Mouse (Mus musculus) spleen, embryonic (tissue): Measurements from ENCODE around the gene F930015N05Rik.

ENCODE experiments used
- CTCF ChIA-PET: fragments of 350-600 bp; sonication (Branson Sonifier 250); formaldehyde crosslinking; loops from one replicate; lab custom pipeline; 2022; lab: Charles Lee

The F930015N05Rik gene

DNA sequence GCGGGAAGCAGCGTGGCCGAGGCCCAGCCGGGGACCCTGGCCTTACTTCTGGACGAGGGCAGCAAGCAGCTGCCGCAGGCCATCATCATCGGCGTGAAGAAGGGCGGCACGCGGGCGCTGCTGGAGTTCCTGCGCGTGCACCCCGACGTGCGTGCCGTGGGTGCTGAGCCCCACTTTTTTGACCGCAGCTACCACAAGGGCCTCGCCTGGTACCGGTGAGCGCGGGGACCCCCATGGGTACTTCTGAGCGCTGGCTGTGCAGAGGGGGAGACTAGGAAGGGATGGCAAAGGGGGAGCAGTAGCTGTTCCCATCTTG, at the start of gene F930015N05Rik:
Gene F930015N05Rik, minus strand, starts transcription at position 242 of the 316 bp plus-strand sequence.
- CTCF ChIA-PET: no interaction called here

DNA sequence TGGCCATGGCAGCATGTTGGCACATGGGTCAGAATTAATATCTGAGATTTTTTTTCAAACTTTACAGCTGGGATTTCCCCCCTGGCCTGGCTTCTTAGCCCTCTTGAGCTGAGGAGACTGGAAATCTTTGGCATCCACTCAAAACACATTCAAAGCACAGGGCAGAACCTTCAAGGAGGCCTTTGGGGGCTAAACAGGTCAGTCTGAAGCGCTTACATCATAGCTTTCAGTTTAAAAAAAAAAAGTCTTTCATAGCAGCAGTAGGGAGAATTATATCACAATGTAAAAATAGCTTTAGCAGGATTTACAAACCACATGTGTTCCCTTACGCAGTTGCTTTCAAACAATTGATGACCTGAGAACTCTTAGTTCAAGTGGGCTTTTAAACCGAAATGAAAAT, 45.0 kb upstream of the F930015N05Rik start:
- CTCF ChIA-PET: no interaction called here

DNA sequence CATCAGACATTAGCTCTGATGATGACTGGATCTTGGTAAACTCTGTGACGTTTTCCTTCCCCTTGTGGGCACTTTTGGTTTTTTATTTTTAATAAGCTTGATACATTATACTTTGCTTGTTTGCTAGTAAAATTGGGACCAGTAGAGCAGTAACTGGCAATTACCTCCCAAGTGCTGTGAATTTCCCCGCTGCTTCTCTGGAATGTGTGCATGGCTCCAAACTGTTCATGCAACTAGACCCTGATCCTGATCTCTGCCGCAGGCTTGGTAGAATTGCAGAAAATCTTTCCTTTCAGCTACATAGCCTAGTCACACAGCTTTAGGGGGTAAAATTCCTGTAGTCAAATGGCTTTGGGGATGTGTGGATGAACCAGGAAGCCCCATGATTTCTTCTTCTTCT, 37.2 kb upstream of the F930015N05Rik start:
- CTCF ChIA-PET: no interaction called here

DNA sequence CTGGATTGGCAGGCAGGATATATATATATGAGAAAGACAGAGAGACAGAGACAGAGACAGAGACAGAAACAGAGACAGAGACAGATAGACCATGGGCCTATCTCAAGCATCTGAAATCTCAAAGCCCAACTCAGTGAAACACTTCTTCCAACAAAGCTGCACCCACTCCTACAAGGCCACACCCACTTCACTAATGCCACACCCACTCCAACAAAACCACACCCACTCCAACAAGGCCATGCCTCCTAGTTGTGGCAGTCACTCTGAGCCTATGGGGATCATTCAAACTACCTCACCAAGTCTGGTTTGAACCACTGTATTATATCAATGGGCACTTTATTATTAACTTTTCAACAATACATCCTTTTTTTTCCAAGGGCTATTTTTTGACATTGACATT, 34.2 kb upstream of the F930015N05Rik start:
- CTCF ChIA-PET: no interaction called here

DNA sequence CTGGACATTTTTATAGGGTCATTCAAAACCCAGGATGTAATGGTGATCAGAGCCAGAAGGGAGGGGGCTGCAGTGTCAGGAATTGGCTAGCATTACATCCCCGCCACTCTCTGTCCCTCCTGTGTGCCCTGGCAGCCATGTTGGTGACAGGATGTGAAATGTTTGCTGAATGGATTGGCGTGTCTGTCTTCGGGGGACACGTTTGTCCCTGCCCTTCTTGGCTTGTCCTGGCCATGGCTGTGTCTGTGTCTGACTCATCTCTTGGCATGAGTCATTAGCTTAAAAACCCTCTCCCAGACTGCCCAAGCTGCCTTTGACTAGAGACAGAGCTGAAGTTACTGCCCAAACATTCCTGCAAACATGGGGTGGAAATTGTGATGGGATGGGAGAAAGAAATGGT, 32.3 kb upstream of the F930015N05Rik start:
- CTCF ChIA-PET: no interaction called here

DNA sequence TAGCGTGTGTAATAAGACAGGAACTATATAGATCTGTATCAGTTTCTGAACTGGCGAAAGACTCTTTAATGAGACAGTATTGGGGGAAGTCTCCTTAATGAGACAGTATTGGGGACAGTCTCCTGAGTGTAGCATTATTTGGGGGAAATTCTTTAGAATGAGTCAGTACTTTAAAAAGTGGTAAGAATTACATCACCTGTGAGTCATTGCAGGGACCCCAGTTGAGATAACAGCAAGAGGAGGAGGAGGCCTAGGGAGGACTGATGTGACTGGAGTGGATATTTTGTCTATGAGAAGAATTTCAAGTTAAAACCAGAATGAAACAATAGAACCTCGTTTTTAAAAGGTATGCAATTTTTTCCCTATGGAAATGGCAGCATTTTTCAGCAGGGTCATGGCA, 25.3 kb upstream of the F930015N05Rik start:
- CTCF ChIA-PET: no interaction called here

DNA sequence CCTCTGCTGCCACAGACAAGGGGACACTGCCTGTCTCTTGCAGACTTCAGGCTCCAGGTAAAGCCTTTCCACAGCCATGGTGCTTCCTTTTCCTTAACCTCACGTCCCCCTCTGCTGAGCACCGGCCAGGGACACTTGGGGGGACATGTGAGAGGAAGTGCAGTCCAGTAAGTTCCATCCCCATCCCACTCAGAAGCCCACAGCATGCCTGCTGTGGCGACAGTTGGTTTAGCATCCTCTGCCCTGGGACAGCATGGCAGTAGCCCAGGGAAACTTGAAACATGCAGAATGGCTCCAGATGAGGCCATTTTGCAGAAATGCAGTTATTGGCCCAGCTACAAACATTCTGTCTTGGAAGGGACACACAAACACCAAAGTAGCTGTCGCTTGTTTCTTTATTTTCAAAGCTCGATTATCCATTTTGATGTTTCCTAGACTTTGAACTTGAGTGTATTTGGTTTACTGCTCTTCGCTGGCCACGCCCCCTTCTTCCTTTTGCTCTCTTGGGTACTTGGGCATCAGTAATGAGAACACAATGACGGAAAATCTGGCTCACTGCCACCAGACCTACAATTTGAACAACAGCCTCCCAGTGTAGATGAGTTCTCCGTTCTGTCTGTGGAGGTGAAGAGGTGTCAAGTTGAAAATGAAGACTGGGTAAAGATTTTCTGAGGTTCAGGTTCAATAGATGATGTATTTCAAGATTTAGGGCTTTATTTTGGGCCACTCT, 12.3 kb upstream of the F930015N05Rik start:
- CTCF ChIA-PET: no interaction called here

DNA sequence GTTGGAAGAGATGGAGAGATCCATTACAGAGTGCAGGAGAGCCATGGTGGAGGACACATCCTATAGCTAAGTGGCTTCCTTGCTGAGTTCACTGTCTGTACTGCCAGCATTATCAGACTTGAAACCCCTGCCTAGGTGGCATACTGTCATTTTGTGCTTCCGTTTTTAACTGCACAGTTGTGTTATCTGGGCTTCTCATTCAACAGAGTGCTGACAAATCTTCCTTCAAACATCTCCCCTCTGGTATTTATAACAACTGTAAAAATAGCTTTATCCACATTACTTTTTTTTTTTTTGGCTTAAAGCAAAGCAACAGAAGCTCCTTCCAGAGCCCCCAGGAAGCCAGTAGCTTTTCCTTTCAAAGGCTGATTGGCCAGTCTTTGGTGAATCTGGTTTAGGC, 8.8 kb upstream of the F930015N05Rik start:
- CTCF ChIA-PET: no interaction called here

DNA sequence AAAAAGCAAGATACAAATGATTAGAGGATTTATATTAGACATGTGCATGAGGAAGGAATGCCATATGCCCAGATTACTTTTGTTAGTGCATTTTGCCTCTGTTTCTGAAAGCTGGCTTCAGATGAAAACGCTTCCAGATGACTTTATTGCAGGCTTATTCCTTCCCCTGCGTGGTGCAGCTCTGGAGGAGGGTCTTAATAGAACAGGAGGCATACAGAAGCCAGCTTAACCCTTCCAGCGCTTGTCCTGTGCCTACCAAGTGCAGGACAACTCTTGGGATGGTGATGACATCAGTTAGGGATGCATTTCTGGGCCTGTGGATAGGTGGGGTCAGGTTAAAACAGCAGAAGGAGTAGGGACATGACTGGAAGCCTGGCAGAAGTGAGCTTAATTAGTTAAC, 6.2 kb upstream of the F930015N05Rik start:
- CTCF ChIA-PET: interaction anchor here (0.7 kb wide), 1 partner anchor 38 kb away, joined by 6 read pairs; no protein-coding TSS in a partner anchor

DNA sequence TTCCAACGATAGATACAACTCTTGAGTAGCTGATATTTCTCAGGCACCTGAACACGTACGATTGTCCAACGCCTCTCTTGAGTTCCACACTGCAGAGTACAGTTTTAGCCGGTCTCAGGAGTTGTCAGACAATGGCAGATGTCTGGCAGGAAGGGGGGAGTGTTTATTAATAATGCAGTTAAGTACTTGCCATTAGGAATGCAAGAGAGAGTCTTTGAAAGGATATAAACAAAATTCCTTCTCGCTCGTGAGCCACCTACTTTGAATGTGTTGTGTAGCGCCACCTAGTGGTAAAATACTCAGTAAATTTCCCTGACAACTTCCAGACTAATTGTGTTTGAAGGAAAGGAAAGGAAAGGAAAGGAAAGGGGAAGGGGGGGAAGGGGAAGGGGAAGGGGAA, 5.7 kb upstream of the F930015N05Rik start:
- CTCF ChIA-PET: no interaction called here

DNA sequence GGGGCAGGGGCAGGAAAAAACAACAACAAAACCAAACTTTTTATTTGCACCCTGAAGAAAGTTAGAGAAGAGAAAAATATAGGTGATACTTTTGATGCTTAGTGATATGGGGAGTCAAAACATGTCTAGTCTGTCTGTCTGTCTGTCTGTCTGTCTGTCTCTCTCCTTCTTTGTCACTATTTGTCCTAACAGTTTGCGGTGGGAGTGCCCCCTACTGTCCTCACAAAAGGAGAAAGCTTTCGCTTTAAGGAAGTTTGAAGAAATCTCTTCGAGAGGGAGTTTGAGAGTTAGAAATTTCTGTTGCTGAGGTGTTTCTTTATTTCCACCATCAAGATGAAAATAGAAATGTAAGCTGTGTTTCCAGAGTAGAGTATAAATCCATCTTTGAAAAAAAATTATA, 2.5 kb upstream of the F930015N05Rik start:
- CTCF ChIA-PET: no interaction called here

DNA sequence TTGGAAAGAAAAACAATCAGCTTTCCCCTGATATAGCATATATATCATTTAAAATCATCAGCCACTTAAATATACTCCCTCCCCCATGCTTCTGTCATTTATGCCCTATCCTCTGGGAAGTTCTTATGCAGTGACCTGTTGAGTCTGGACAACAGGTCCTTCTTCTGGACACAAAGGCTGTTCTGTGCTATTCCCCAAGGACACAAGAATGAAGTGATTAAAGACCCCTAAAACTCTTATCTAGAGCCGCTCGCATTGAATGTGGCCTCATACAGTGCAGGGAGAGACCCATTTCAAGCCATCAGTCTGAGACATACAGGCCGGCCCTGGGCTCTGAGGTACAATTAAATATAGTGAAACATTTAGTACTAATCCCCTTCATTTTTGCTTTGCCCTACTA, 1.3 kb upstream of the F930015N05Rik start:
- CTCF ChIA-PET: interaction anchor here (0.6 kb wide), 1 partner anchor 280 kb away, joined by 3 read pairs; no protein-coding TSS in a partner anchor

DNA sequence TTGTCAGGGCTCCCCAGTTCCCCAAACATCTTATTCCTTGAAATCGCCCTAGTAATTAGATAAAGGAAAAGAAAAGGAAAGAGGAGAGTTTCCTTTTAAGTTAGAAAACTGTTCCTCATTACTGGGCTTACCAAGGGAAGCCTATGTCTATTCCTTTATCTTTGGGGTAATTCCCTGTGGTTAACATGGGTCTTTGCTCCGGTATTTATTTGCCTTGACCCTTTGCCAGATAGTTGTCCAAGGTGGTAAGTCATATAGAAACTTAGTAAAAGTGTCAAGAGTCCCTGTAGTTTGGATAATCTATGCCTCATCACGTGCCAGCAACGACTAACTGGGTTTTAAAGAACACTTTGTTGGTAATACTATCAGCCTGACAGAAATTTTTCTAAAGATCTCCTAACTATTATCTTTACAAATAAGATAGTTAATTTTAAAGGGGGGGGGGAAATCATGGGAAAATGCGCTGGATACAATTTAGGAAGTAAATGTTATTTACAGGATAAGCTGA, 392 bp upstream of the F930015N05Rik start:
- CTCF ChIA-PET: interaction anchor here (0.5 to 0.6 kb wide), 2 partner anchors 281 to 905 kb away, joined by 3 read pairs; no protein-coding TSS in a partner anchor

DNA sequence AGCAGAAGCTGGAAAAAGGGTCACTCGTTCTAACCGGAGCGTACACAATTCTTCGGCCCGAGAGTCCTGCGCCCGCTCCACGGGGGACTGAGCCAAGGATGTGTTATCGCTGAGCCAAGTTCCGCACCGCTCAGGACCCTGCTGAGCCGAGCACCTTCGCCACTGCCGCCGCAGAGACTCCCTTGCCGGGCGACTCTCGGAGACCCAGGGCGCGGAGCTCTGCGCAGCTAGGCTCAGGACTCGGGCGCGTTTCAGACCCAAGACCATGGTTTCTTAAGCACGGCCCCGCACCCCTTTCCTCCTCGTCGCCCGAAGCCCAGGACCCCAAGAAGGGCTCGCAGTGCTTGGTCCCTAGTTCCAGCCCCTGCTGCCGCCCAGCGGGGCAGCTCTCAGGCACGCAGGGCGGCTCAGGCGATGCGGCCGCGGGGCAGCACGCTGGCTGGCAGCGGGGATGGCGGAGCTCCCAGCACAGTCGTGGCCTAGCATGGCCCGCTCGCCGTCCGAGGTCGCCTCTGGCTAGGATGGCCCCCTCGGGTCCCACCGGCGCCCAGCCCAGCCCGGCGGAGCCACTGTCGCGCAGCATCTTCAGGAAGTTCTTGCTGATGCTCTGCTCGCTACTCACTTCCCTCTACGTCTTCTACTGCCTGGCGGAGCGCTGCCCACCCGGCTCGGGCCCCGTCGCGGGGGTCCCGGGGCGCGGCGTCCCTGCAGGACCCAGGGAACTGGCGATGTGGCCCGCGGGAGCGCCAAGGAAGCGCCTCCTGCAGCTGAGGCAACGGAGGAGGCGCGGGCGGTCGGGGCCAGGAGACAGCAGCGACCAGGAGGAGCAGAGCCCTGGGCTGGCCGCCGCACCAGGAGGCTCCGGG, 674 bp downstream of the F930015N05Rik start:
- CTCF ChIA-PET: no interaction called here

DNA sequence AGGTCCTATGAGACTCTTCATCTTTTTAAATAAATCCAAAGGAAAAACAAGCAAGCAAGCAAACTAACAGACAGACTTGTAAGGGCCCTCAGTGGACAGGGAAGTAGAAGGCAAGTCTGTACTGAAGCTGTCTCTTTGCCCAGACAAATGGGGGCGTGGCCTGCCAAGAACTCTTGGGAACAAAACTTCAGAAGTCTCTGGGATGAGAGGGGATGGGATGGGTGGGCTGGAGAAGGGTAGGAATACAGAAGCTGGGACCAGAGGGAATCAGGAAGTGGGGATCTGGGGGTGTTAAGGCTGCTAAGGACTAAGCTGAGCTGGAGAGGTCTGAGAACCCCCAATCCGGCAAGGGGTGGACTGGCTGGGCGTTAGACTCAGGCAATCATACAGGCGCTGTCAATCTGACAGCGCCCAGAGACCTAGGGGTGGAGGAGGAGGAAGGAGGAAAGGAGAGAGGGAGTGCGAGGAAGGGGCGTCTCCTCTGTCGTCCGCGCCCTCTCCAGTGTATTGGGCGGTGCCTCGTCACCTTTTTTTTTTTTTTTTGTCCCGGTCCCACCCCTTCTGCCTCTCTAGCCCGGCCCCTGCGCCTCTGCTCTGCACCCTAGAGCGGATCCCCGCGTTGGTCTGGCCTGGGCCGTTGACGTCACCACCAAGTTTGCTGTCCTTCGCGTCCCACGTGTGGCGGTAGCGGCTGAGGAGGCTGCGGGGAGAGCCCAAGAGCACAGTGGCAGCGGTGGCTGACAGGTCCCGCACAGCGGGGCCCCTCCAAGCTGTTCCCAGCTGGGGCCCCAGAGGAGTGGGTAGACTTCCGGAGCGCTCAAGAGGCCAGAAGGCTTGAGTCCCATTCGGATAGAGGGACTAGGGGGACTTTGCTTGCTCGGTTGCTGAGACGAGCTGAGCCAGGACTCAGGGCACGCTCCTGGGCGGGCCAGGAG, 1.6 kb downstream of the F930015N05Rik start, which contains the start of gene Hs3st3a1:
Gene Hs3st3a1, plus strand, starts transcription at position 722 of the 935 bp plus-strand sequence.
- CTCF ChIA-PET: no interaction called here

DNA sequence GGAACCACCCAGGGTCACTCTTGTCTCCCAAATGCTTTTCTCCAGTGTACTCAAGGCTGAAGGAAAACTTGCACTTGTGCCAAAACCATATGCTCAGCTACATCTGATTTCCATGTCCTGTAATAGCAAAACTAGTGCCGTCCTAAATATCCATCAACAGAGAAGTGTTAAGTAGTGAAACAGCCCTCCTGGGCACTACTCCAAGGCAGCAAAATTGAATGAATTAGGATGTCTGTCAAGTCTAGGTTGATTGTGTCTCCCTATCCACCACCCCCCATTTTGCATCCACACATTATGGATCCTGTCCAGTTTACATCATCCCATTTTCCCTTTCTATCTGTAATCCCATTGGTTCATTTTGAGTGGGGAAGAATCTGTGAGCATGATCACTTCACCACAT, 17.5 kb downstream of the F930015N05Rik start:
- CTCF ChIA-PET: no interaction called here

DNA sequence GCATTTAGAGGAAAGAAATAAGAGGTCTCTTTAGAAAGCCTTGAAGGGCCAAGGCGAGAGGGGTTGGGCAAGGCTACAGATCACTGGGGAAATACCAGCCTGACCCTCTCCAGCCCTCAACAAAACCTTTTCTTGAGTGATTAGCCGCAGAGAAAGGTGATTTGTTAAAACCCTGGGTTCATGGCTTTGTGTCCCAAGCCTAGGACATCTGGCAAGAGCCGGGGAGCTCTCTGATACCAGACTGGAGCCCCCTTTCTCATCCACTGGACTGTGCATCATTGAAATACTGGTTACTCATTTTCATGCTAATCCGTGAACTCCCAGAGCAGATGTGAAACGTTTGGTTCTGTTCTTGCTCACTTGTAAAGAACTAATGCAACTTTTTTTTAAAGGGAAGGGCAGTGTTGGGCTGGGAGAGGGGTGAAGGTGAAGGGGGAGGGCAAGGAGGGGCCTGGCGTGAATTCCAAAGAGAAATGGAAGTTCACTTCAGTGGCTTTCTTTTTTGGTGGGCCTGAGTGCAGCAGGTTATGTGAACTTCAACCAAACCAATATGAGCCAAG, 35.8 kb downstream of the F930015N05Rik start:
- CTCF ChIA-PET: no interaction called here

DNA sequence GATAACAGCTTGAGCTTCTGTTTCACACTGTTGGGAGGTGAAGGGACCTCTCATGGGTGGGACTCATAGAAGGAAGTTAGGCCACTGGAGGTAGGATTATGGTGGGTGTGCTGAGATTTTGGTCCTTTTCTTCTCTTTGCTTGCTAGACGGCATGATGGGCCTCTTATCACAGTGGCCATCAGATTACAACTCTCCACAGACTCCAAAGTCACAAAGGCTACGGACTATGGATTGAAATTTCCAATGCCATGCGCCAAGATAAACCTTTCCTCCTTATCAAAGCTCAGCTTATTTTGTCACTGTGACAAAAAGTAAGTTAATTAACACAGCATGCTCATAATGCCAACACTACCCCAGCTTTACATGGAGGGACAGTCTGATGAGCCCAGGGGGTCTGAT, 38.8 kb downstream of the F930015N05Rik start:
- CTCF ChIA-PET: no interaction called here

DNA sequence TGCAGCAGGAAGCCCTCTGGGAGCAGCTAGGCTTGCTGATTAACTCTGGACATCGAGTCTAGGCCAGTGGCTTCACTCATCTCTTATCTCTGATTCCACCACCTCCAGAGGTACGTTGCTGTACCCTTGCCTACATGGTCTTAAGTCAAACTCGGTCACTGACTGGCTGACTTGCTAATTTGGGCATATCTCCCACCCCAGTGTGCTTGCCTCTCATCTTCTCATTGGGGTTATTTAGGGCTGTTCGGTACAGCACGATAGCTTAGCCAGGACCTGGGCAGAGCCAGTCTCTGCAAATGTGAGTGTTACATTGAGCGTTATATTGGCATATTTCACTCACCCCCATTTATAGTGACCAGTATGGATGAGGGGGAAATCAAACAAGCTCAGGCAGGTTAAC, 39.5 kb downstream of the F930015N05Rik start:
- CTCF ChIA-PET: no interaction called here

DNA sequence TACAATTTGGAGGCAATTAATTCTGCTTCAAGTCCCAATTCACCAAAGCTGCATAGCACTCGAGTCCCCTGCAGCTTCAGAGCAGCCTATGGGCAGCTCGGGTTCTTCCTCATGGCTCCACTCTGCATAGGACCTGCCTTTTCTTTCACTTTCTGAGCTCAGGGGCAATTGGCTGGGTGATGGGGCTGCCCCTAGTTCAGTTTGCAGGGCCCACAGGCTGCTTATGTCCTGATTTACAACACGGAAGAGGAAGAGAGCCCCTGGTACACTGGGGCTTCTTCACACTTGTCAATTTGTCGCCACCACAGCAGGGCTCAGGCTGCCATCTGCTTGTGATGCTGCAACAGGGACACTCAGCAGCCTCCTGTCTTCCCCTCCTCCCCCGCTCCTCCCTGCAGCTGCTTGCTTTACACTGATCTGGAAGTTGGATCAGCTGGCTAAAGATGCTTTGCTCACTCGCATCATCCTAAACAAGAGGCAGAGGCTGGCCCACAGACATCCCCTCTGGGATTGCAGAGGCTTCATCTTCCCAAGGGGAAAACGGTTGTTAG, 40.0 kb downstream of the F930015N05Rik start:
- CTCF ChIA-PET: no interaction called here

DNA sequence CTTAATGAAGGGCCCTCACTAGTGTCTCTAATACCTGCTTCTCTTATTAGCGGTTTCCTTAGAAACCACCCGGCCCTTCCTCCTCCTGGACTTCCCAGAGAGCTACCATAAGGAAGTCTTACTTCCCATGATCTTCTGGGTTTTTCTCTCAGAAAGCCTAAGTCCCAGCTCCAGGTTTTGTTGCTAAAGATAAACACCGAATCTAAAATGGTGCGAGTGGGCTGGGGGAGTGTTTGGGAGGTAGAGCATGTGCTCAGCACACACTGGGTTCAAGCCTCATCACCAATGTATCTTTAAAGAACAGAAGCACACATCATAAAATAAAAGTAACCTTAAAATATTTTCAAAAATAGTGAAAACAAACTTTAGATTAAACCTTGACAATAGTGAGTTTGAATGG, 50.1 kb downstream of the F930015N05Rik start:
- CTCF ChIA-PET: no interaction called here
